In genomic region chr12:3855762-3856501, GRCm38 (mm10) we compare ENCODE assay signal across 8 mouse cellular contexts. TPM values are rescaled to one million over a fixed set of nuclear protein-coding genes. Genes with fewer than 3 reads are reported as not detected.
DNase-seq lines count a peak whose midpoint lies in the region; ATAC-seq and TF ChIP-seq lines count a peak whose summit lies in the region.

No protein-coding gene starts in this region.

- no peaks in the 10 kb centered on the region for H3K9me3 ChIP-seq in liver, postnatal 0 days (ENCODE audit: low read length)
- no peaks in the 10 kb centered on the region for H3K9me3 ChIP-seq in neural tube, embryonic 15.5 days (replicated peaks)

- peak; percentile 90 for DNase-seq in layer of hippocampus, adult 9-11 months
- no peak for DNase-seq in layer of hippocampus, postnatal 14 days (ENCODE audit: low spot score in 2 of 2)
- DNase-seq in cerebellum, adult 9-10 months = peak; percentile 75
- peak; percentile 76 to 87 for DNase-seq in heart, adult 2 months
- peak; percentile 73 for DNase-seq in kidney, adult 18-20 months
- DNase-seq in liver, postnatal 0 days = peak; percentile 41
- DNase-seq in thymus, postnatal 14 days = peak; percentile 88

- peaks cover 30% of the 10 kb centered on the region for H3K4me1 ChIP-seq in heart, adult 2 months (ENCODE audit: control insufficient read depth, insufficient read depth, low read length)
- peaks cover 28% of the 10 kb centered on the region for H3K4me1 ChIP-seq in liver, postnatal 0 days (ENCODE audit: insufficient read depth)
- peaks cover 24% of the 10 kb centered on the region for H3K4me1 ChIP-seq in neural tube, embryonic 15.5 days

- no peaks in the 10 kb centered on the region for H3K27me3 ChIP-seq in heart, adult 2 months (ENCODE audit: control insufficient read depth, insufficient read depth, low read length)
- H3K27me3 ChIP-seq in liver, postnatal 0 days (ENCODE audit: insufficient read depth, low read length) = no peaks in the 10 kb centered on the region
- H3K27me3 ChIP-seq in neural tube, embryonic 15.5 days (replicated peaks) = no peaks in the 10 kb centered on the region

- H3K27ac ChIP-seq in heart, adult 2 months = peak overlapping the region; percentile 96
- H3K27ac ChIP-seq in liver, postnatal 0 days (ENCODE audit: low read depth) = peak overlapping the region; percentile 77
- H3K27ac ChIP-seq in neural tube, embryonic 15.5 days (replicated peaks) = peak overlapping the region; percentile 60

- peak; percentile 57 for TF ChIP-seq CTCF in heart, adult 2 months (IDR thresholded peaks at IDR 0.05)
- TF ChIP-seq CTCF in liver, postnatal 0 days (IDR thresholded peaks at IDR 0.05; ENCODE audit: low read depth) = 0 out of 2 replicates have a peak, but pooled peaks have one; percentile 8

- H3K4me2 ChIP-seq in liver, postnatal 0 days (ENCODE audit: low read depth, low read length) = peak overlapping the region; percentile 20; the same call in 1 of the 2 replicates
- H3K4me2 ChIP-seq in neural tube, embryonic 15.5 days = no peak overlapping the region

- WGBS in heart, adult 2 months = under 1% methylated on average over 7 of the region's 7 CpGs
- WGBS in liver, postnatal 0 days (ENCODE audit: insufficient replicate concordance) = 24% methylated on average over 7 of the region's 7 CpGs
- 54% methylated on average over 7 of the region's 7 CpGs for whole genome bisulfite sequencing in neural tube, embryonic 15.5 days

- intact Hi-C loops in heart, adult 2 months (cut with DNase I) = loop anchor here (1.0 to 2.0 kb wide), 2 partner anchors 17 to 49 kb away; no protein-coding TSS in a partner anchor

- no peaks in the 10 kb centered on the region for H3K79me2 ChIP-seq in heart, adult 2 months (replicated peaks; ENCODE audit: control insufficient read depth, insufficient read depth, low read length)

- peak; percentile 42; the same call in 1 of the 2 replicates for TF ChIP-seq EP300 in heart, adult 2 months (IDR thresholded peaks at IDR 0.05; ENCODE audit: insufficient read depth, low read depth, low read length)
- TF ChIP-seq EP300 in liver, postnatal 0 days (IDR thresholded peaks at IDR 0.05; ENCODE audit: low read depth) = no peak

- ATAC-seq in liver, postnatal 0 days = peak; percentile 63
- peak; percentile 49; the same call in 1 of the 2 replicates for ATAC-seq in neural tube, embryonic 15.5 days (ENCODE audit: low FRiP score)

- H3K9ac ChIP-seq in heart, adult 2 months (ENCODE audit: low read depth, low read length) = peak overlapping the region; percentile 43
- no peak overlapping the region; the same call in 1 of the 2 replicates for H3K9ac ChIP-seq in liver, postnatal 0 days (replicated peaks)
- no peak overlapping the region for H3K9ac ChIP-seq in neural tube, embryonic 15.5 days (replicated peaks)

- H3K4me3 ChIP-seq in heart, adult 2 months = peak overlapping the region; percentile 33
- no peak overlapping the region for H3K4me3 ChIP-seq in liver, postnatal 0 days (ENCODE audit: low read depth, low read length)
- no peak overlapping the region for H3K4me3 ChIP-seq in neural tube, embryonic 15.5 days (replicated peaks)

- peak; percentile 74 for TF ChIP-seq POLR2A in heart, adult 2 months (IDR thresholded peaks at IDR 0.05; ENCODE audit: insufficient read depth, low read depth, low read length)

- H3K36me3 ChIP-seq in heart, adult 2 months (ENCODE audit: control insufficient read depth, insufficient read depth, low read length) = peaks cover 13% of the 10 kb centered on the region
- peaks cover 10% of the 10 kb centered on the region for H3K36me3 ChIP-seq in liver, postnatal 0 days (replicated peaks; ENCODE audit: insufficient read depth, low read length)
- H3K36me3 ChIP-seq in neural tube, embryonic 15.5 days = peaks cover 30% of the 10 kb centered on the region

RNA-seq across cellular contexts. Expression of gene Dnmt3a, which starts 50.1 kb away (rescaled TPM):
- 100 to 1,000 TPM; 272 to 273 TPM for total RNA-seq in layer of hippocampus, postnatal 14 days (2021)
- 10 to 100 TPM; 50.9 to 56.0 TPM for total RNA-seq in heart, adult 2 months (2021)
- polyA plus RNA-seq in heart, adult 2 months (2012; rRNA removed) = 13.6 and 22.4 TPM in 2 replicates
- polyA plus RNA-seq in liver, postnatal 0 days (2015; fragmentation: Nextera tagmentation; extraction: Ambion mirVana) = 21.0 and 24.3 TPM in 2 replicates
- polyA plus RNA-seq in neural tube, embryonic 15.5 days (2015; fragmentation: Nextera tagmentation; extraction: Ambion mirVana) = 116 and 134 TPM in 2 replicates

Comparison
In these comparisons a context has a peak if more than half of its experiments do, and no peak if none do; other contexts are left out.
1. DNase-seq: peak in layer of hippocampus, adult 9-11 months (single experiment), cerebellum, adult 9-10 months (single experiment), heart, adult 2 months (2 of 2), kidney, adult 18-20 months (single experiment), liver, postnatal 0 days (single experiment) and thymus, postnatal 14 days (single experiment); none in layer of hippocampus, postnatal 14 days (0 of 2).
2. Peak in every context shown above with its lines, with median percentiles within 50 percentile points of each other: H3K27ac ChIP-seq.